Mouse (Mus musculus): ENCODE results near the gene Map3k5. TPM values are rescaled to one million over a fixed set of nuclear protein-coding genes. Genes with fewer than 3 reads are reported as not detected.

The Map3k5 gene
- polyA plus RNA-seq, 1 experiment from 2014 or later = 0.99 TPM

- WGBS = 95% methylated on average over 10 of the region's 10 CpGs
- Histone ChIP-seq H3K27ac (replicated peaks; ENCODE audit: low read depth, low read length) (no peak overlapping the region), H3K9me3 (ENCODE audit: control insufficient read depth, low read length) (no peaks in the 10 kb centered on the region), H3K27me3 (ENCODE audit: control insufficient read depth, insufficient read depth, low read length) (no peaks in the 10 kb centered on the region), H3K4me3 (ENCODE audit: low read depth, low read length) (no peak overlapping the region), H3K36me3 (ENCODE audit: control insufficient read depth, insufficient read depth, low read length) (no peaks in the 10 kb centered on the region), H3K4me1 (ENCODE audit: control insufficient read depth, insufficient read depth, low read length) (no peaks in the 10 kb centered on the region), H3K4me2 (ENCODE audit: low read depth, severe bottlenecking) (no peak overlapping the region), H3K9ac (ENCODE audit: low read length) (no peak overlapping the region)
- no peak for DNase-seq (ENCODE audit: low spot score)
- ATAC-seq (ENCODE audit: insufficient number of reproducible peaks, low FRiP score, low TSS enrichment, low read depth) = no peak
Measured at GRCm38 (mm10) chr10:20024891-20025290, 90.6 kb downstream of the Map3k5 start.

GRCm38 (mm10) chr10:20025781-20026520, 91.7 kb downstream of the Map3k5 start:
- Histone ChIP-seq H3K27me3 (ENCODE audit: control insufficient read depth, insufficient read depth, low read length) (no peaks in the 10 kb centered on the region), H3K4me3 (ENCODE audit: low read depth, low read length) (no peak overlapping the region), H3K27ac (replicated peaks; ENCODE audit: low read depth, low read length) (no peak overlapping the region), H3K4me1 (ENCODE audit: control insufficient read depth, insufficient read depth, low read length) (no peaks in the 10 kb centered on the region), H3K4me2 (ENCODE audit: low read depth, severe bottlenecking) (no peak overlapping the region), H3K36me3 (ENCODE audit: control insufficient read depth, insufficient read depth, low read length) (no peaks in the 10 kb centered on the region), H3K9ac (ENCODE audit: low read length) (no peak overlapping the region), H3K9me3 (ENCODE audit: control insufficient read depth, low read length) (no peaks in the 10 kb centered on the region)
- no peak for ATAC-seq (ENCODE audit: insufficient number of reproducible peaks, low FRiP score, low TSS enrichment, low read depth)
- no peak for DNase-seq (ENCODE audit: low spot score)
- 75% methylated on average over 12 of the region's 12 CpGs for WGBS

- Histone ChIP-seq H3K36me3 (ENCODE audit: control insufficient read depth, insufficient read depth, low read length) (no peaks in the 10 kb centered on the region), H3K4me1 (ENCODE audit: control insufficient read depth, insufficient read depth, low read length) (no peaks in the 10 kb centered on the region), H3K27ac (replicated peaks; ENCODE audit: low read depth, low read length) (no peak overlapping the region), H3K4me2 (ENCODE audit: low read depth, severe bottlenecking) (no peak overlapping the region), H3K4me3 (ENCODE audit: low read depth, low read length) (no peak overlapping the region), H3K9me3 (ENCODE audit: control insufficient read depth, low read length) (no peaks in the 10 kb centered on the region), H3K9ac (ENCODE audit: low read length) (no peak overlapping the region), H3K27me3 (ENCODE audit: control insufficient read depth, insufficient read depth, low read length) (no peaks in the 10 kb centered on the region)
- WGBS = 82% methylated on average over 1 of the region's 1 CpGs
- no peak for ATAC-seq (ENCODE audit: insufficient number of reproducible peaks, low FRiP score, low TSS enrichment, low read depth)
- no peak for DNase-seq (ENCODE audit: low spot score)
Measured at GRCm38 (mm10) chr10:20030703-20031102, 96.4 kb downstream of the Map3k5 start.

GRCm38 (mm10) chr10:20031936-20032335, 97.7 kb downstream of the Map3k5 start:
- Histone ChIP-seq H3K27me3 (ENCODE audit: control insufficient read depth, insufficient read depth, low read length) (no peaks in the 10 kb centered on the region), H3K4me2 (ENCODE audit: low read depth, severe bottlenecking) (no peak overlapping the region), H3K4me3 (ENCODE audit: low read depth, low read length) (no peak overlapping the region), H3K4me1 (ENCODE audit: control insufficient read depth, insufficient read depth, low read length) (no peaks in the 10 kb centered on the region), H3K36me3 (ENCODE audit: control insufficient read depth, insufficient read depth, low read length) (no peaks in the 10 kb centered on the region), H3K9me3 (ENCODE audit: control insufficient read depth, low read length) (no peaks in the 10 kb centered on the region), H3K27ac (replicated peaks; ENCODE audit: low read depth, low read length) (no peak overlapping the region), H3K9ac (ENCODE audit: low read length) (no peak overlapping the region)
- ATAC-seq (ENCODE audit: insufficient number of reproducible peaks, low FRiP score, low TSS enrichment, low read depth) (no peak), DNase-seq (ENCODE audit: low spot score) (no peak)
- WGBS = 77% methylated on average over 2 of the region's 2 CpGs

- DNase-seq (ENCODE audit: low spot score) (no peak), ATAC-seq (ENCODE audit: insufficient number of reproducible peaks, low FRiP score, low TSS enrichment, low read depth) (no peak)
- no peak overlapping the region for H3K27ac ChIP-seq (replicated peaks; ENCODE audit: low read depth, low read length)
- no peaks in the 10 kb centered on the region for H3K4me1 ChIP-seq (ENCODE audit: control insufficient read depth, insufficient read depth, low read length)
- no peaks in the 10 kb centered on the region for H3K36me3 ChIP-seq (ENCODE audit: control insufficient read depth, insufficient read depth, low read length)
- 92% methylated on average over 2 of the region's 2 CpGs for WGBS
- no peak overlapping the region for H3K9ac ChIP-seq (ENCODE audit: low read length)
- H3K9me3 ChIP-seq (ENCODE audit: control insufficient read depth, low read length) = no peaks in the 10 kb centered on the region
- no peak overlapping the region for H3K4me2 ChIP-seq (ENCODE audit: low read depth, severe bottlenecking)
- H3K4me3 ChIP-seq (ENCODE audit: low read depth, low read length) = no peak overlapping the region
- H3K27me3 ChIP-seq (ENCODE audit: control insufficient read depth, insufficient read depth, low read length) = no peaks in the 10 kb centered on the region
Measured at GRCm38 (mm10) chr10:20036375-20036774, 102.1 kb downstream of the Map3k5 start.

- H3K27ac ChIP-seq (replicated peaks; ENCODE audit: low read depth, low read length) = no peak overlapping the region
- H3K27me3 ChIP-seq (ENCODE audit: control insufficient read depth, insufficient read depth, low read length) = no peaks in the 10 kb centered on the region
- H3K9me3 ChIP-seq (ENCODE audit: control insufficient read depth, low read length) = no peaks in the 10 kb centered on the region
- H3K36me3 ChIP-seq (ENCODE audit: control insufficient read depth, insufficient read depth, low read length) = no peaks in the 10 kb centered on the region
- no peak overlapping the region for H3K9ac ChIP-seq (ENCODE audit: low read length)
- 69% methylated on average over 7 of the region's 7 CpGs for WGBS
- H3K4me2 ChIP-seq (ENCODE audit: low read depth, severe bottlenecking) = no peak overlapping the region
- no peak overlapping the region for H3K4me3 ChIP-seq (ENCODE audit: low read depth, low read length)
- ATAC-seq (ENCODE audit: insufficient number of reproducible peaks, low FRiP score, low TSS enrichment, low read depth) (no peak), DNase-seq (ENCODE audit: low spot score) (no peak)
- H3K4me1 ChIP-seq (ENCODE audit: control insufficient read depth, insufficient read depth, low read length) = no peaks in the 10 kb centered on the region
Measured at GRCm38 (mm10) chr10:20036846-20037245, 102.6 kb downstream of the Map3k5 start.

GRCm38 (mm10) chr10:20039531-20039930, 105.3 kb downstream of the Map3k5 start:
- Histone ChIP-seq H3K4me2 (ENCODE audit: low read depth, severe bottlenecking) (no peak overlapping the region), H3K27ac (replicated peaks; ENCODE audit: low read depth, low read length) (no peak overlapping the region), H3K9me3 (ENCODE audit: control insufficient read depth, low read length) (no peaks in the 10 kb centered on the region), H3K27me3 (ENCODE audit: control insufficient read depth, insufficient read depth, low read length) (no peaks in the 10 kb centered on the region), H3K4me1 (ENCODE audit: control insufficient read depth, insufficient read depth, low read length) (no peaks in the 10 kb centered on the region), H3K36me3 (ENCODE audit: control insufficient read depth, insufficient read depth, low read length) (no peaks in the 10 kb centered on the region), H3K4me3 (ENCODE audit: low read depth, low read length) (no peak overlapping the region), H3K9ac (ENCODE audit: low read length) (no peak overlapping the region)
- 87% methylated on average over 3 of the region's 3 CpGs for WGBS
- ATAC-seq (ENCODE audit: insufficient number of reproducible peaks, low FRiP score, low TSS enrichment, low read depth) = no peak
- DNase-seq (ENCODE audit: low spot score) = no peak

- Histone ChIP-seq H3K9me3 (ENCODE audit: control insufficient read depth, low read length) (no peaks in the 10 kb centered on the region), H3K4me1 (ENCODE audit: control insufficient read depth, insufficient read depth, low read length) (no peaks in the 10 kb centered on the region), H3K9ac (ENCODE audit: low read length) (no peak overlapping the region), H3K36me3 (ENCODE audit: control insufficient read depth, insufficient read depth, low read length) (no peaks in the 10 kb centered on the region), H3K27ac (replicated peaks; ENCODE audit: low read depth, low read length) (no peak overlapping the region), H3K4me2 (ENCODE audit: low read depth, severe bottlenecking) (no peak overlapping the region), H3K4me3 (ENCODE audit: low read depth, low read length) (no peak overlapping the region), H3K27me3 (ENCODE audit: control insufficient read depth, insufficient read depth, low read length) (no peaks in the 10 kb centered on the region)
- DNase-seq (ENCODE audit: low spot score) (no peak), ATAC-seq (ENCODE audit: insufficient number of reproducible peaks, low FRiP score, low TSS enrichment, low read depth) (no peak)
- 80% methylated on average over 7 of the region's 7 CpGs for WGBS
Measured at GRCm38 (mm10) chr10:20040116-20040515, 105.8 kb downstream of the Map3k5 start.

- Histone ChIP-seq H3K36me3 (ENCODE audit: control insufficient read depth, insufficient read depth, low read length) (no peaks in the 10 kb centered on the region), H3K9ac (ENCODE audit: low read length) (no peak overlapping the region), H3K27ac (replicated peaks; ENCODE audit: low read depth, low read length) (no peak overlapping the region), H3K9me3 (ENCODE audit: control insufficient read depth, low read length) (no peaks in the 10 kb centered on the region), H3K27me3 (ENCODE audit: control insufficient read depth, insufficient read depth, low read length) (no peaks in the 10 kb centered on the region), H3K4me3 (ENCODE audit: low read depth, low read length) (no peak overlapping the region), H3K4me1 (ENCODE audit: control insufficient read depth, insufficient read depth, low read length) (no peaks in the 10 kb centered on the region), H3K4me2 (ENCODE audit: low read depth, severe bottlenecking) (no peak overlapping the region)
- 82% methylated on average over 4 of the region's 4 CpGs for WGBS
- no peak for DNase-seq (ENCODE audit: low spot score)
- ATAC-seq (ENCODE audit: insufficient number of reproducible peaks, low FRiP score, low TSS enrichment, low read depth) = no peak
Measured at GRCm38 (mm10) chr10:20040677-20041076, 106.4 kb downstream of the Map3k5 start.
